Mouse (Mus musculus) E14TG2a.4 (cell line): ENCODE results near the gene Rbm5.

Experiments
- H3K27me3 ChIP-seq: 2 replicates; pipeline ENCODE4 v1.6.1; 2014; ENCODE audit warnings: low read length, control low read depth; ENCODE audit not compliant: insufficient read depth
- H3K36me3 ChIP-seq: 2 replicates; pipeline ENCODE4 v1.6.1; 2014; ENCODE audit warnings: low read length, control low read depth; ENCODE audit not compliant: insufficient read depth
- H3K4me1 ChIP-seq: replicated peaks from 2 replicates; pipeline ENCODE4 v1.6.1; 2014; ENCODE audit warnings: low read depth, low read length, control low read depth
- H3K4me3 ChIP-seq: replicated peaks from 2 replicates; pipeline ENCODE4 v1.5.1; 2014; ENCODE audit warnings: mild to moderate bottlenecking, low read length
- H3K9me3 ChIP-seq: 2 replicates; pipeline ENCODE4 v1.6.1; 2014; ENCODE audit warnings: low read length, control low read depth
- CTCF ChIP-seq: conservative IDR thresholded peaks from 2 replicates; pipeline ENCODE4 v1.5.1; 2014; ENCODE audit warnings: low read length
- NANOG ChIP-seq: IDR thresholded peaks from 2 replicates; pipeline ENCODE4 v1.6.1; 2014; ENCODE audit warnings: borderline replicate concordance, low read length, mixed read lengths
- POU5F1 ChIP-seq: IDR thresholded peaks from 2 replicates; pipeline ENCODE4 v1.6.1; 2014; ENCODE audit warnings: low read length, borderline replicate concordance

Gene Rbm5

GRCm38 (mm10) chr9:107700114-107700571 is 70.7 kb downstream of the Rbm5 start:
- 0 out of 2 replicates have a peak, but pooled peaks cover under 1% of the 10 kb centered on the region for H3K36me3 ChIP-seq
- TF ChIP-seq NANOG (no peak), POU5F1 (no peak), CTCF (no peak)
- H3K27me3 ChIP-seq, result peaks cover 38% of the 10 kb centered on the region
- H3K4me3 ChIP-seq, result no peak overlapping the region
- H3K9me3 ChIP-seq, result no peaks in the 10 kb centered on the region
- peaks cover 62% of the 10 kb centered on the region for H3K4me1 ChIP-seq

DNA sequence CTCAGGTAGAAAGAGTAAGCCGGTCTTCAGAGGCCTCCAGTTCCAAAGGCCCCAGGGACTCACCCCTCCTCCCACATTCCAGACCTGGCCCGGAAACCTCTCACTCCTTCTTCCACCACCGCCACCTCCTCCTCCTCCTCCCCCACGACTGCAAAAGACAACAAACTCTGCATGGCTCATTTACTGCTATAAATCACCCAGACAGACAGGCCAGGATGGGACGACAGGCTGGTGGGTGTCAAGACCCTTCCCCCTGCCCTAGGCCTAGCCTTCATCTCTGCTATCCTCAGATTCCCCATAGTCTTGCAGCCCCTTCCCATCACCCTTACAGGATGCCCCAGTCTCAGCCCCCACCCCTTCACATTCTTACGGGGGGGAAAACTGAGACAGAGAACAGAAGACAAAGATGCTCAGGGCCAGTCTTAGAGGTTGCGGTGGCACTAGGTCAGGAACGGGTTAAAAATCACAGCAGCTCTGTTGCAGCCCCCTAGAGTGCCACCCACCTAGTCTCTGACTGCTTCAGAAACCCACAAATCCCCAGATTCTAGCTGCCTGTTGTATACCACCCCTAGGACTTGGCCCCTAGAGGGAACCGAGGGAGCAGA is 71.3 kb downstream of the Rbm5 start:
- peaks cover 56% of the 10 kb centered on the region for H3K4me1 ChIP-seq
- H3K27me3 ChIP-seq, result peaks cover 33% of the 10 kb centered on the region
- peak overlapping the region; percentile 61 for H3K4me3 ChIP-seq
- no peaks in the 10 kb centered on the region for H3K9me3 ChIP-seq
- TF ChIP-seq POU5F1 (no peak), CTCF (no peak), NANOG (no peak)
- no peaks in the 10 kb centered on the region for H3K36me3 ChIP-seq

GRCm38 (mm10) chr9:107698611-107699190 is 72.1 kb downstream of the Rbm5 start:
- peaks cover 48% of the 10 kb centered on the region for H3K4me1 ChIP-seq
- H3K4me3 ChIP-seq, result peak overlapping the region; percentile 61
- H3K27me3 ChIP-seq, result peaks cover 30% of the 10 kb centered on the region
- H3K9me3 ChIP-seq, result no peaks in the 10 kb centered on the region
- no peaks in the 10 kb centered on the region for H3K36me3 ChIP-seq
- TF ChIP-seq CTCF (no peak), NANOG (no peak), POU5F1 (no peak)

GRCm38 (mm10) chr9:107697811-107698521 is 72.8 kb downstream of the Rbm5 start:
- no peaks in the 10 kb centered on the region for H3K9me3 ChIP-seq
- H3K4me1 ChIP-seq, result peaks cover 48% of the 10 kb centered on the region
- H3K27me3 ChIP-seq, result peaks cover 22% of the 10 kb centered on the region
- peak overlapping the region; percentile 61 for H3K4me3 ChIP-seq
- no peaks in the 10 kb centered on the region for H3K36me3 ChIP-seq
- no peak for TF ChIP-seq NANOG
- TF ChIP-seq CTCF, result no peak
- TF ChIP-seq POU5F1, result no peak

- no peak overlapping the region for H3K4me3 ChIP-seq
- H3K4me1 ChIP-seq, result peaks cover 49% of the 10 kb centered on the region
- H3K27me3 ChIP-seq, result peaks cover 19% of the 10 kb centered on the region
- no peaks in the 10 kb centered on the region for H3K9me3 ChIP-seq
- TF ChIP-seq POU5F1 (no peak), NANOG (no peak), CTCF (no peak)
- H3K36me3 ChIP-seq, result no peaks in the 10 kb centered on the region
These were observed 73.8 kb downstream of the Rbm5 start for GRCm38 (mm10) chr9:107696845-107697610.

GRCm38 (mm10) chr9:107696106-107696479 is 74.7 kb downstream of the Rbm5 start:
- Histone ChIP-seq H3K4me3 (no peak overlapping the region), H3K4me1 (peaks cover 56% of the 10 kb centered on the region), H3K36me3 (no peaks in the 10 kb centered on the region), H3K9me3 (no peaks in the 10 kb centered on the region), H3K27me3 (peaks cover 19% of the 10 kb centered on the region)
- no peak for TF ChIP-seq NANOG

DNA sequence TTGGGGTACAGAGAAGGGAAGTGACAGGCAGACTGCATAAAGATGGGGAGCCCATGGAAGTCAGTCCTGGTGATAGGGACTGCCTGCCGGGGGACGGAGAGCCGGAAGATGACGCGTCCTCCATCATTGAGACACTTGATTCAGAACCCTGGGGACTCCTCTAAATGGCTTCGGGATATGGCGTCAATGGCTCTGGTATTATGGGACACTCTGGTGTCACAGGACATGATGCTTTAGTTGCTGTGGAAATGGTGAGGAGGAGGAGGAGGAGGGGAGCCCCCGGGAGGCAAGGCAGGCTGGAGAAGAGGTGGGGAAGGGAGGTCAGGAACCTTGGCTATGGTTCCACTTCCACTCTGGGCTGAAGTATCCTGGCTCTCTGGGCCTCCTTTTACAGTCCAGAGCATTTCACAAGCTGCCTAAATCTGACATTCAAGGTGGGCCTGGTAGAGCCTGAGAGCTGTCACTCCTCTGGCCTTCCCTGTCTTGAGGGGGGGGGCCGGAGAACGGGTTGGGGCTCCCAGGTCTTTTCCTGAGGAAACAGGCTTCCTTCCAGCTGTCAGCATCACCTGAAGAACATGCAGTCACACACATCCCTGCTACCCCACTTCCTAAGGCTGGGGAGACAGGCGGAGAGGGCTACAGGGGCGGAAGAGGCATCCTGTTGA is 75.2 kb downstream of the Rbm5 start:
- TF ChIP-seq NANOG (no peak), CTCF (no peak), POU5F1 (no peak)

GRCm38 (mm10) chr9:107694627-107695026 is 76.2 kb downstream of the Rbm5 start:
- Histone ChIP-seq H3K4me3 (no peak overlapping the region), H3K9me3 (no peaks in the 10 kb centered on the region), H3K36me3 (no peaks in the 10 kb centered on the region), H3K27me3 (peaks cover 17% of the 10 kb centered on the region), H3K4me1 (peaks cover 55% of the 10 kb centered on the region)
- no peak for TF ChIP-seq POU5F1
- TF ChIP-seq NANOG, result no peak
- no peak for TF ChIP-seq CTCF

More for the DNA sequence above, 75.2 kb downstream of the Rbm5 start:
- no peak overlapping the region for H3K4me3 ChIP-seq
- H3K27me3 ChIP-seq, result peaks cover 16% of the 10 kb centered on the region
- H3K36me3 ChIP-seq, result no peaks in the 10 kb centered on the region
- peaks cover 58% of the 10 kb centered on the region for H3K4me1 ChIP-seq
- H3K9me3 ChIP-seq, result no peaks in the 10 kb centered on the region
